Mouse (Mus musculus) erythroblast, adult 5-6 weeks (primary cell): Measurements from ENCODE around the gene Tas2r114. TPM values are rescaled to one million over a fixed set of nuclear protein-coding genes. Genes with fewer than 3 reads are reported as not detected.

ENCODE experiments used
- ATAC-seq: replicated peaks from 2 replicates; pipeline ENCODE4 v1.8.0; 2016; ENCODE audit warnings: moderate number of reproducible peaks, mild to moderate bottlenecking, moderate TSS enrichment, inconsistent platforms; ENCODE audit not compliant: poor library complexity, low FRiP score, severe bottlenecking
- total RNA-seq, 2 experiments: library from RNA; stranded (forward) in 1 of 2; stranded (reverse) in 1 of 2; fragments of 150-400 nt in 1 of 2; fragments of 200-764, 138-1000 nt in 1 of 2; gene quantifications; 2 replicates each; pipeline versions ENCODE4 v1.2.3 to v1.2.4; 2015 to 2017; ENCODE audit warnings: low replicate concordance in 2 of 2

Tas2r114 gene
- total RNA-seq (2015; ENCODE audit: low replicate concordance) (not detected in 2 replicates), total RNA-seq (2017; ENCODE audit: low replicate concordance) (not detected in 2 replicates)

DNA sequence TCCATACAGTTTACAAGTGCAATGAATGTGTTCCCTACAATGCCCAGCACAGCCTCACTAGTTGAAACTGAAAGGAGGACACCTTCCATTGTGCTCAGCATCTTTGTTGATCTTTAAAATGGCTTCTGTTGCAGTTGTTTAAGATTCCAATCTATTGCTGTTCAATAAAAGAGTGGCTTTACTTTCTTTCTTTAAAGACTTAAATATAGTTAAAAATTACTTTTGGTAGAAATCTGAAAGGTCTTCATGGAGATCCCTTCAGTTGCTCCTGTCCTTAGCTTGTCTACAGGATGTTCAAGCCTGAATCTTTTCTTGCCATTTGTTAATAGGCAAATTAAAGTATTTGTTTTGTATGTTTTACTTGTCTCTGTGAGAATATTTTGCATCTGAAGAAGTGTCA is at the start of gene Tas2r114:
Gene Tas2r114 (minus strand): TSS at position 101 of the 400 bp plus-strand sequence.
- ATAC-seq, result no peak

- no peak for ATAC-seq
Observed at GRCm38 (mm10) chr6:131712803-131713202, 22.9 kb upstream of the Tas2r114 start.

DNA sequence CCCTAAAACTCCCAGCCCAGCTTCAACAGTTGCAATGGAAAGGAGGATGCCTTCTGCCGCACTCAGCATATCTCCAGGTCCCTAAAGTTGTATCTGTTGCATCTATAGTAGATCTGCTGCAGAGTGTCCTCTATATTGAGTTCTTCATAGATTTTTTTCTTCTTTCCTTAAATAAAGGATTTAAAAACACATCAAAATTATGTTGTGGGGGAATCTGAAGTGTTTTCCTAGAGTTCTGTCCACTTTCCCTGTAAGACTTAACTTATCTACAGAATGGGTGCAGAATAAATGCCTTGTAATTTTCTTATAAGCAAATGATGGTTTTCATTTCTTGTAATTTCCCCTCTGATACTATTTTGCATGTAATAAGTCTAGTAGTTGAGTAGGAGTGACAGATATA is 2.5 kb downstream of the Tas2r114 start, which contains the start of gene Tas2r105:
Gene Tas2r105 (minus strand): TSS at position 101 of the 400 bp plus-strand sequence.
- no peak for ATAC-seq

DNA sequence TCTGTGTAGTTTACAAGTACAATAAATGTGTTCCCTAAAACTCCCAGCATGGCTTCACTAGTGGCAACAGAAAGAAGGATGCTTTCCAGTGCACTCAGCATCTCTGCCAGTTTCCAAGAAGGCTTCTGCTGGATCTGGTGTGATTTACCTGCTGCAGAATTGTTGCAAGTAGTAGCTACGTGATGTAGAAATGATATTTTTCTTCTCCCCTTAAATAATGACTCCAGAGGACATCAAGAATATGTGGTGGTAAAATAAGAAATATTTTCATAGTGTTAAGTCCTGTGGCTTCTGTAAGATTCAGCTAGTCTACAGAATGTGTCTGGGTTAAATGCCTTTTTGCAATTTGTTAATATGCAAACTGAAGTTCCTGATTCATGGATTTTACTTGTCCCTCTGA is 4.2 kb downstream of the Tas2r114 start, which contains the start of gene Tas2r104:
Gene Tas2r104 (minus strand): TSS at position 101 of the 400 bp plus-strand sequence.
- ATAC-seq, result no peak

DNA sequence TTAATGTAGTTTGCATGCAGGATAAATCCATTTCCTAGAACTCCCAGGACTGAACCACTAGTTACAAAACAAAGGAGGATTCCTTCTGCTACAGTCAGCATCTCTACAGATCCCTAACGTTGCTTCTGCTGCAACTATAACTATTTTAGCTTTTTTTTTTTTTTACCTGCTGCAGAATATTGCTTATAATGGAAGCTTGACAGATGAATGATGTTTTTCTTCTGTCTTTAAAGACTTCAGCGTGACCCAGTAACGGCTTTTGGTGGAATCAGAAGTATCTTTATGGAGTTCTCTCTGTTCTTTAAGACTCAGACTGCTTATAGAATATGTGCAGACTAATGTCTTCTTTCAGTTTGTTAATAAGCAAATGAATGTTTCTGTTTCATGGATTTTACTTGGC is 11.1 kb downstream of the Tas2r114 start, which contains the start of gene Tas2r106:
Gene Tas2r106 (minus strand): TSS at position 101 of the 400 bp plus-strand sequence.
- no peak for ATAC-seq

DNA sequence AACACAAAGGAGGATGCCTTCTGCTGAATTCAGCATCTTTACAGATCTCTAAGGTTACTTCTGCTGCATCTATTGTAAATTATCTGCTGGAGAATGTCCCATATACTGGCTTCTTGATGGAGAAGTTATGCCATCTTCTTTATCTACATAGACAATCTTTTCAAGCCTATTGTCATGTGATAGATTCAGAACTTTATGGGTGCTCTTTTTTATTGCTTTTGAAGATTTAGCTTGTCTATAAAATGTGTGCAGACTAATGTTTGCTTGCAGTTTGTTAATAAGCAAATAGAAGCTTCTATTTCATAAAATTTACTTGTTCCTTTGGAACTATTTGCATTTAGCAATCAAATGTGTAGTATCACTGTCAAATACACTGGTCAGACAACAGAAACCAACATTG is 29.8 kb downstream of the Tas2r114 start, which contains the start of gene Tas2r107:
Gene Tas2r107 (minus strand): TSS at position 101 of the 400 bp plus-strand sequence.
- no peak for ATAC-seq

Other genes starting within 250 kb of the Tas2r114 start
- not detected in 2 replicates for gene 5430401F13Rik, start 203.7 kb downstream of the Tas2r114 start, total RNA-seq (2015; ENCODE audit: low replicate concordance)
- gene 5430401F13Rik, start 203.7 kb downstream of the Tas2r114 start, total RNA-seq (2017; ENCODE audit: low replicate concordance), result not detected in 2 replicates
- gene Gm6619, start 203.7 kb downstream of the Tas2r114 start, total RNA-seq (2015; ENCODE audit: low replicate concordance), result not detected in 2 replicates
- gene Gm6619, start 203.7 kb downstream of the Tas2r114 start, total RNA-seq (2017; ENCODE audit: low replicate concordance), result not detected in 2 replicates
- not detected in 2 replicates for gene Tas2r130, start 59.2 kb downstream of the Tas2r114 start, total RNA-seq (2015; ENCODE audit: low replicate concordance)
- not detected in 2 replicates for gene Tas2r130, start 59.2 kb downstream of the Tas2r114 start, total RNA-seq (2017; ENCODE audit: low replicate concordance)
- gene Tas2r107, start 29.9 kb downstream of the Tas2r114 start, total RNA-seq (2015; ENCODE audit: low replicate concordance), result not detected in 2 replicates
- not detected in 2 replicates for gene Tas2r107, start 29.9 kb downstream of the Tas2r114 start, total RNA-seq (2017; ENCODE audit: low replicate concordance)
- not detected in 2 replicates for gene Tas2r106, start 11.2 kb downstream of the Tas2r114 start, total RNA-seq (2015; ENCODE audit: low replicate concordance)
- gene Tas2r106, start 11.2 kb downstream of the Tas2r114 start, total RNA-seq (2017; ENCODE audit: low replicate concordance), result not detected in 2 replicates
- gene Tas2r104, start 4.3 kb downstream of the Tas2r114 start, total RNA-seq (2015; ENCODE audit: low replicate concordance), result not detected in 2 replicates
- gene Tas2r104, start 4.3 kb downstream of the Tas2r114 start, total RNA-seq (2017; ENCODE audit: low replicate concordance), result not detected in 2 replicates
- gene Tas2r105, start 2.6 kb downstream of the Tas2r114 start, total RNA-seq (2015; ENCODE audit: low replicate concordance), result not detected in 2 replicates
- not detected in 2 replicates for gene Tas2r105, start 2.6 kb downstream of the Tas2r114 start, total RNA-seq (2017; ENCODE audit: low replicate concordance)